Mouse (Mus musculus) lung, postnatal 0 days (tissue): ENCODE measurements around the gene Tspan7. TPM values are rescaled to one million over a fixed set of nuclear protein-coding genes. Genes with fewer than 3 reads are reported as not detected.

Experiments
- ATAC-seq: fragments of 200-750 bp; cut with Nextera tagmentation; 2 replicates; pipeline ENCODE4 v1.8.0; 2017; ENCODE audit warnings: moderate library complexity
- DNase-seq: peaks from one replicate; pipeline ENCODE4 v3.0.0-alpha.2; 2016; ENCODE audit warnings: low spot score
- H3K27ac ChIP-seq: fragments of 300-500 bp; sonication (generic); 2 replicates; pipeline ENCODE4 v1.5.1; 2014; ENCODE audit warnings: antibody characterized with exemption, mild to moderate bottlenecking, low read length, mixed read lengths
- H3K27me3 ChIP-seq: fragments of 300-500 bp; sonication (generic); replicated peaks from 2 replicates; pipeline ENCODE4 v1.6.1; 2014; ENCODE audit warnings: low read length, mixed read lengths; ENCODE audit not compliant: insufficient read depth
- H3K36me3 ChIP-seq: fragments of 300-500 bp; sonication (generic); 2 replicates; pipeline ENCODE4 v1.6.1; 2014; ENCODE audit warnings: low read length, mixed read lengths; ENCODE audit not compliant: insufficient read depth
- H3K4me1 ChIP-seq: fragments of 300-500 bp; sonication (generic); 2 replicates; pipeline ENCODE4 v1.6.1; 2014; ENCODE audit warnings: antibody characterized with exemption, low read depth, low read length, mixed read lengths; ENCODE audit not compliant: insufficient read depth
- H3K4me2 ChIP-seq: fragments of 300-500 bp; sonication (generic); replicated peaks from 2 replicates; pipeline ENCODE4 v1.6.1; 2014; ENCODE audit warnings: low read depth, mild to moderate bottlenecking, low read length, moderate library complexity, mixed read lengths
- H3K4me3 ChIP-seq: fragments of 300-500 bp; sonication (generic); 2 replicates; pipeline ENCODE4 v1.5.1; 2014; ENCODE audit warnings: low read depth, low read length
- H3K9ac ChIP-seq: fragments of 300-500 bp; sonication (generic); replicated peaks from 2 replicates; pipeline ENCODE4 v1.6.1; 2014; ENCODE audit warnings: low read depth, mild to moderate bottlenecking
- H3K9me3 ChIP-seq: fragments of 300-500 bp; sonication (generic); 2 replicates; pipeline ENCODE4 v1.6.1; 2016; ENCODE audit warnings: low read length, mixed read lengths
- CTCF ChIP-seq: IDR thresholded peaks from 2 replicates; pipeline ENCODE4 v1.5.1; 2016; ENCODE audit warnings: antibody characterized with exemption, mild to moderate bottlenecking
- EP300 ChIP-seq: IDR thresholded peaks from 2 replicates; pipeline ENCODE4 v1.6.1; 2016; ENCODE audit warnings: antibody characterized with exemption, mild to moderate bottlenecking, control low read depth
- WGBS: fragments of 180-500 bp; shearing (Covaris S2); extraction: QIAGEN DNeasy Blood & Tissue Kit; methylation state at CpG from one replicate; pipeline ENCODE4 v1.1.7; 2014; 5-methylcytosine and 5-hydroxymethylcytosine counted together
- polyA plus RNA-seq: library from polyadenylated mRNA; unstranded; fragments of >200 nt; fragmentation: Nextera tagmentation; extraction: Ambion mirVana; gene quantifications from 2 replicates; pipeline ENCODE4 v1.2.1, GENCODE M21; 2015

Tspan7 gene
- polyA plus RNA-seq, 1 experiment from 2014 or later: 549 TPM

- H3K9ac ChIP-seq: no peak overlapping the region
- H3K9me3 ChIP-seq: no peaks in the 10 kb centered on the region
- DNase-seq (peak; percentile 38), ATAC-seq (peak; percentile 75)
- no peak for TF ChIP-seq CTCF
- TF ChIP-seq EP300: peak; percentile 87
- H3K4me3 ChIP-seq: no peak overlapping the region
- peak overlapping the region; percentile 32; the same call in 1 of the 2 replicates for H3K27ac ChIP-seq
- H3K4me1 ChIP-seq: no peaks in the 10 kb centered on the region
- WGBS: 60% methylated on average over 10 of the region's 10 CpGs
- H3K36me3 ChIP-seq: no peaks in the 10 kb centered on the region
- H3K27me3 ChIP-seq: no peaks in the 10 kb centered on the region
- H3K4me2 ChIP-seq: no peak overlapping the region
Measured at GRCm38 (mm10) chrX:10479031-10479886, 5.7 kb upstream of the Tspan7 start.

GRCm38 (mm10) chrX:10479943-10480342 is 5.0 kb upstream of the Tspan7 start:
- Histone ChIP-seq H3K4me1 (no peaks in the 10 kb centered on the region), H3K27me3 (no peaks in the 10 kb centered on the region), H3K9ac (no peak overlapping the region), H3K27ac (no peak overlapping the region), H3K4me2 (no peak overlapping the region), H3K9me3 (no peaks in the 10 kb centered on the region), H3K36me3 (no peaks in the 10 kb centered on the region), H3K4me3 (no peak overlapping the region)
- no peak for TF ChIP-seq EP300
- no peak for TF ChIP-seq CTCF
- DNase-seq (no peak), ATAC-seq (no peak)
- WGBS: 82% methylated on average over 4 of the region's 4 CpGs

- H3K27ac ChIP-seq: peak overlapping the region; percentile 66
- H3K4me2 ChIP-seq: peak overlapping the region; percentile 64
- peak; percentile 48 for DNase-seq
- H3K4me1 ChIP-seq: no peaks in the 10 kb centered on the region
- H3K27me3 ChIP-seq: no peaks in the 10 kb centered on the region
- peak overlapping the region; percentile 51 for H3K4me3 ChIP-seq
- 19% methylated on average over 22 of the region's 27 CpGs for WGBS
- TF ChIP-seq CTCF (peak; percentile 29; the same call in 1 of the 2 replicates), EP300 (no peak)
- H3K9me3 ChIP-seq: no peaks in the 10 kb centered on the region
- H3K9ac ChIP-seq: peak overlapping the region; percentile 52
- peak; percentile 86 for ATAC-seq
- H3K36me3 ChIP-seq: no peaks in the 10 kb centered on the region
Measured at GRCm38 (mm10) chrX:10485664-10486211, 780 bp downstream of the Tspan7 start.

- H3K4me3 ChIP-seq: no peak overlapping the region
- ATAC-seq: no peak
- 70% methylated on average over 2 of the region's 2 CpGs for WGBS
- no peak overlapping the region for H3K4me2 ChIP-seq
- H3K4me1 ChIP-seq: no peaks in the 10 kb centered on the region
- no peak overlapping the region for H3K27ac ChIP-seq
- no peak for DNase-seq
- H3K9ac ChIP-seq: no peak overlapping the region
- no peaks in the 10 kb centered on the region for H3K27me3 ChIP-seq
- no peaks in the 10 kb centered on the region for H3K9me3 ChIP-seq
- H3K36me3 ChIP-seq: no peaks in the 10 kb centered on the region
- TF ChIP-seq CTCF: no peak
- TF ChIP-seq EP300: no peak
Measured at GRCm38 (mm10) chrX:10498580-10498979, 13.6 kb downstream of the Tspan7 start.

- H3K4me1 ChIP-seq: no peaks in the 10 kb centered on the region
- DNase-seq: no peak
- no peaks in the 10 kb centered on the region for H3K9me3 ChIP-seq
- H3K27me3 ChIP-seq: no peaks in the 10 kb centered on the region
- 50% methylated on average over 2 of the region's 2 CpGs for WGBS
- H3K27ac ChIP-seq: no peak overlapping the region
- H3K4me3 ChIP-seq: no peak overlapping the region
- H3K36me3 ChIP-seq: no peaks in the 10 kb centered on the region
- H3K4me2 ChIP-seq: no peak overlapping the region
- no peak for TF ChIP-seq CTCF
- TF ChIP-seq EP300: no peak
- no peak for ATAC-seq
- no peak overlapping the region for H3K9ac ChIP-seq
Measured at GRCm38 (mm10) chrX:10502616-10503015, 17.7 kb downstream of the Tspan7 start.

- Histone ChIP-seq H3K4me3 (no peak overlapping the region), H3K4me1 (no peaks in the 10 kb centered on the region), H3K9ac (no peak overlapping the region), H3K9me3 (no peaks in the 10 kb centered on the region), H3K36me3 (no peaks in the 10 kb centered on the region), H3K4me2 (no peak overlapping the region), H3K27ac (no peak overlapping the region), H3K27me3 (no peaks in the 10 kb centered on the region)
- WGBS: 42% methylated on average over 5 of the region's 5 CpGs
- ATAC-seq: no peak
- no peak for DNase-seq
- TF ChIP-seq CTCF (no peak), EP300 (no peak)
Measured at GRCm38 (mm10) chrX:10514417-10514816, 29.5 kb downstream of the Tspan7 start.
